Mouse (Mus musculus) right cerebral cortex, postnatal 25 days (tissue): Measurements from ENCODE around the gene Arhgef18.

ENCODE experiments used
- DNase-seq: peaks from one replicate; pipeline ENCODE4 v3.0.0; 2022

Arhgef18 gene

GRCm38 (mm10) chr8:3392771-3393710 is at the start of gene Arhgef18:
Gene Arhgef18 (plus strand): TSS chr8:3393006.
- DNase-seq: peak; percentile 87

GRCm38 (mm10) chr8:3345337-3345736 is 47.5 kb upstream of the Arhgef18 start:
- no peak for DNase-seq

GRCm38 (mm10) chr8:3346691-3347413 is 46.0 kb upstream of the Arhgef18 start:
- DNase-seq: no peak

GRCm38 (mm10) chr8:3348142-3348823 is 44.5 kb upstream of the Arhgef18 start:
- no peak for DNase-seq

- DNase-seq: no peak
Observed at GRCm38 (mm10) chr8:3350747-3351146, 42.1 kb upstream of the Arhgef18 start.

- no peak for DNase-seq
Observed at GRCm38 (mm10) chr8:3352715-3353114, 40.1 kb upstream of the Arhgef18 start.

GRCm38 (mm10) chr8:3353189-3353810 is 39.5 kb upstream of the Arhgef18 start, which contains the start of gene A430078G23Rik:
Gene A430078G23Rik (plus strand): TSS chr8:3353415.
- DNase-seq: no peak

- no peak for DNase-seq
Observed at GRCm38 (mm10) chr8:3353811-3354442, 38.9 kb upstream of the Arhgef18 start.

GRCm38 (mm10) chr8:3354443-3354812 is 38.4 kb upstream of the Arhgef18 start:
- no peak for DNase-seq

GRCm38 (mm10) chr8:3355586-3355985 is 37.2 kb upstream of the Arhgef18 start:
- DNase-seq: no peak

GRCm38 (mm10) chr8:3358060-3358459 is 34.7 kb upstream of the Arhgef18 start:
- peak; percentile 50 for DNase-seq

- DNase-seq: no peak
Observed at GRCm38 (mm10) chr8:3367086-3367485, 25.7 kb upstream of the Arhgef18 start.

GRCm38 (mm10) chr8:3368091-3368490 is 24.7 kb upstream of the Arhgef18 start:
- DNase-seq: no peak

- no peak for DNase-seq
Observed at GRCm38 (mm10) chr8:3375748-3376147, 17.1 kb upstream of the Arhgef18 start.

- DNase-seq: no peak
Observed at GRCm38 (mm10) chr8:3376641-3377274, 16.0 kb upstream of the Arhgef18 start.

- peak; percentile 48 for DNase-seq
Observed at GRCm38 (mm10) chr8:3387286-3387685, 5.5 kb upstream of the Arhgef18 start.

- DNase-seq: no peak
Observed at GRCm38 (mm10) chr8:3388591-3389338, 4.0 kb upstream of the Arhgef18 start.

- DNase-seq: no peak
Observed at GRCm38 (mm10) chr8:3389506-3389905, 3.3 kb upstream of the Arhgef18 start.

GRCm38 (mm10) chr8:3392293-3392692 is 513 bp upstream of the Arhgef18 start:
- no peak for DNase-seq

GRCm38 (mm10) chr8:3394600-3394999 is 1.8 kb downstream of the Arhgef18 start:
- DNase-seq: no peak

- no peak for DNase-seq
Observed at GRCm38 (mm10) chr8:3395246-3395645, 2.4 kb downstream of the Arhgef18 start.
